ENCODE assay signal across 40 mouse cellular contexts in genomic region chr1:98447929-98448328, GRCm38 (mm10). TPM values are rescaled to one million over a fixed set of nuclear protein-coding genes. Genes with fewer than 3 reads are reported as not detected.
"Had no signal": no experiment of that assay in that cellular context is flagged by ENCODE, and none has a peak within 500 bp of the region (broad histone marks: within the 10 kb centered on the region; RNA-seq: fewer than 3 reads in every experiment).

No protein-coding gene starts in this region.

- H3K4me1 ChIP-seq: embryonic facial prominence, embryonic 10.5 days; embryonic facial prominence, embryonic 12.5 days; embryonic facial prominence, embryonic 13.5 days; embryonic facial prominence, embryonic 15.5 days; forebrain, embryonic 10.5 days; forebrain, embryonic 12.5 days; forebrain, embryonic 13.5 days; forebrain, embryonic 15.5 days had no signal

- H3K27ac ChIP-seq: embryonic facial prominence, embryonic 10.5 days; embryonic facial prominence, embryonic 12.5 days; embryonic facial prominence, embryonic 13.5 days; embryonic facial prominence, embryonic 15.5 days; forebrain, embryonic 10.5 days; forebrain, embryonic 12.5 days; forebrain, embryonic 13.5 days; forebrain, embryonic 15.5 days; gastrocnemius, adult 2 months; heart, adult 2 months had no signal

- H3K4me3 ChIP-seq: embryonic facial prominence, embryonic 10.5 days; embryonic facial prominence, embryonic 12.5 days; embryonic facial prominence, embryonic 13.5 days; embryonic facial prominence, embryonic 15.5 days; erythroblast, embryonic 14.5 days; forebrain, embryonic 10.5 days; forebrain, embryonic 12.5 days; forebrain, embryonic 13.5 days; forebrain, embryonic 15.5 days; gastrocnemius, adult 2 months; heart, adult 2 months had no signal

- H3K36me3 ChIP-seq: embryonic facial prominence, embryonic 10.5 days; embryonic facial prominence, embryonic 12.5 days; embryonic facial prominence, embryonic 13.5 days; embryonic facial prominence, embryonic 15.5 days; forebrain, embryonic 10.5 days; forebrain, embryonic 12.5 days; forebrain, embryonic 15.5 days had no signal

- ATAC-seq: forebrain, embryonic 13.5 days; forebrain, embryonic 14.5 days; forebrain, embryonic 15.5 days; forebrain, postnatal 0 days had no signal

- DNase-seq: cerebellum, adult 8-10 months; cerebellum, adult 9-10 months; cerebellum, adult 9-11 months; cerebellum, postnatal 10 days; cerebellum, postnatal 14 days; cerebellum, postnatal 25 days; cerebellum, postnatal 36 days; embryo, embryonic 11 days; forebrain, postnatal 0 days; gastrocnemius, adult 2 months; gastrocnemius, postnatal 10 days; gastrocnemius, postnatal 14 days; gastrocnemius, postnatal 25 days; gastrocnemius, postnatal 36 days; heart, adult 11 months; heart, adult 18-20 months; heart, adult 2 months had no signal

- H3K9me3 ChIP-seq: embryonic facial prominence, embryonic 10.5 days; embryonic facial prominence, embryonic 12.5 days; embryonic facial prominence, embryonic 13.5 days; embryonic facial prominence, embryonic 15.5 days; forebrain, embryonic 10.5 days; forebrain, embryonic 12.5 days; forebrain, embryonic 13.5 days; forebrain, embryonic 15.5 days had no signal

- H3K27me3 ChIP-seq: embryonic facial prominence, embryonic 12.5 days; embryonic facial prominence, embryonic 13.5 days; embryonic facial prominence, embryonic 15.5 days; forebrain, embryonic 12.5 days; forebrain, embryonic 13.5 days; forebrain, embryonic 15.5 days had no signal

RNA-seq across cellular contexts. Expression of gene Slco6d1, which starts 27.0 kb away (rescaled TPM):
- total RNA-seq: common myeloid progenitor, adult 5-6 weeks; forebrain, postnatal 0 days; gastrocnemius, adult 18-20 months; gastrocnemius, adult 2 months; gastrocnemius, adult 8-10 months; gastrocnemius, postnatal 10 days; gastrocnemius, postnatal 14 days; gastrocnemius, postnatal 25 days; gastrocnemius, postnatal 36 days; gastrocnemius, postnatal 4 days; granulocyte monocyte progenitor cell, adult 5-6 weeks; heart, adult 18-20 months; heart, adult 2 months; heart, adult 8-10 months had no signal
- polyA plus RNA-seq: cortical plate, adult 2 months; embryonic facial prominence, embryonic 10.5 days; embryonic facial prominence, embryonic 11.5 days; embryonic facial prominence, embryonic 12.5 days; embryonic facial prominence, embryonic 13.5 days; embryonic facial prominence, embryonic 14.5 days; embryonic facial prominence, embryonic 15.5 days; erythroblast, embryonic 14.5 days; forebrain, embryonic 10.5 days; forebrain, embryonic 11.5 days; forebrain, embryonic 12.5 days; forebrain, embryonic 13.5 days; forebrain, embryonic 14.5 days; forebrain, embryonic 15.5 days; forebrain, embryonic 16.5 days; forebrain, postnatal 0 days; frontal cortex, adult 2 months; gonadal fat pad, adult 2 months; heart, adult 2 months had no signal
